Mouse (Mus musculus): Measurements from ENCODE around the gene Rps10.
"Not testable (repeated sequence)": the region's sequence is repeated elsewhere in the genome, so short reads cannot be mapped to it uniquely, and the experiment has no call there.

Rps10 gene

GRCm38 (mm10) chr17:27644572-27644971 is 8.1 kb upstream of the Rps10 start:
- DNase-seq (ENCODE audit: extremely low read depth, low read depth, low spot score), result no peak

- no peak for DNase-seq (ENCODE audit: extremely low read depth, low read depth, low spot score)
Measured at GRCm38 (mm10) chr17:27643756-27644155, 7.3 kb upstream of the Rps10 start.

GRCm38 (mm10) chr17:27643101-27643500 is 6.6 kb upstream of the Rps10 start:
- no peak for DNase-seq (ENCODE audit: extremely low read depth, low read depth, low spot score)

- DNase-seq (ENCODE audit: extremely low read depth, low read depth, low spot score), result no peak
Measured at GRCm38 (mm10) chr17:27642491-27643062, 6.1 kb upstream of the Rps10 start.

GRCm38 (mm10) chr17:27639851-27640250 is 3.4 kb upstream of the Rps10 start:
- not testable (repeated sequence) for DNase-seq (ENCODE audit: extremely low read depth, low read depth, low spot score)

GRCm38 (mm10) chr17:27638921-27639332 is 2.5 kb upstream of the Rps10 start:
- DNase-seq (ENCODE audit: extremely low read depth, low read depth, low spot score), result no peak

- DNase-seq (ENCODE audit: extremely low read depth, low read depth, low spot score), result no peak
Measured at GRCm38 (mm10) chr17:27637333-27637732, 864 bp upstream of the Rps10 start.

GRCm38 (mm10) chr17:27635575-27635903 is 930 bp downstream of the Rps10 start:
- not testable (repeated sequence) for DNase-seq (ENCODE audit: extremely low read depth, low read depth, low spot score)

GRCm38 (mm10) chr17:27634871-27635574 is 1.4 kb downstream of the Rps10 start, which contains the start of gene RPS10-NUDT3:
Gene RPS10-NUDT3, minus strand, starts transcription at chr17:27635222.
- no peak for DNase-seq (ENCODE audit: extremely low read depth, low read depth, low spot score)

- DNase-seq (ENCODE audit: extremely low read depth, low read depth, low spot score), result peak; percentile 47
Measured at GRCm38 (mm10) chr17:27629249-27630020, 7.0 kb downstream of the Rps10 start.

- no peak for DNase-seq (ENCODE audit: extremely low read depth, low read depth, low spot score)
Measured at GRCm38 (mm10) chr17:27628376-27628775, 8.1 kb downstream of the Rps10 start.

GRCm38 (mm10) chr17:27627451-27627850 is 9.0 kb downstream of the Rps10 start:
- no peak for DNase-seq (ENCODE audit: extremely low read depth, low read depth, low spot score)

GRCm38 (mm10) chr17:27626681-27627080 is 9.8 kb downstream of the Rps10 start:
- no peak for DNase-seq (ENCODE audit: extremely low read depth, low read depth, low spot score)

GRCm38 (mm10) chr17:27625455-27626251 is 10.8 kb downstream of the Rps10 start:
- no peak for DNase-seq (ENCODE audit: extremely low read depth, low read depth, low spot score)

GRCm38 (mm10) chr17:27623360-27624326 is 12.8 kb downstream of the Rps10 start, which contains the start of gene Nudt3:
Gene Nudt3, minus strand, starts transcription at chr17:27623495.
- DNase-seq (ENCODE audit: extremely low read depth, low read depth, low spot score), result no peak

- DNase-seq (ENCODE audit: extremely low read depth, low read depth, low spot score), result no peak
Measured at GRCm38 (mm10) chr17:27622611-27623359, 13.7 kb downstream of the Rps10 start.

GRCm38 (mm10) chr17:27621705-27622531 is 14.6 kb downstream of the Rps10 start:
- no peak for DNase-seq (ENCODE audit: extremely low read depth, low read depth, low spot score)

GRCm38 (mm10) chr17:27621161-27621560 is 15.3 kb downstream of the Rps10 start:
- no peak for DNase-seq (ENCODE audit: extremely low read depth, low read depth, low spot score)

Measured in fat pad, adult 2 months (tissue).